Mouse (Mus musculus): ENCODE results near the gene 4930595D18Rik. TPM values are rescaled to one million over a fixed set of nuclear protein-coding genes. Genes with fewer than 3 reads are reported as not detected.

4930595D18Rik gene
- polyA plus RNA-seq, 1 experiment from 2014 or later: not detected

GRCm38 (mm10) chr12:111165146-111165812, 19.0 kb downstream of the 4930595D18Rik start:
- no peak overlapping the region for H3K9ac ChIP-seq
- ATAC-seq (ENCODE audit: borderline replicate concordance, extremely low read depth, low FRiP score, low TSS enrichment): 0 out of 2 replicates have a peak, but pooled peaks have one; percentile 10
- H3K4me1 ChIP-seq: peaks cover 41% of the 10 kb centered on the region

GRCm38 (mm10) chr12:111164310-111164751, 20.0 kb downstream of the 4930595D18Rik start:
- Histone ChIP-seq H3K4me2 (peak overlapping the region; percentile 64), H3K36me3 (no peaks in the 10 kb centered on the region), H3K4me3 (peak overlapping the region; percentile 34), H3K9me3 (no peaks in the 10 kb centered on the region), H3K27ac (no peak overlapping the region), H3K27me3 (no peaks in the 10 kb centered on the region), H3K9ac (peak overlapping the region; percentile 20; the same call in 1 of the 2 replicates), H3K4me1 (peaks cover 49% of the 10 kb centered on the region)
- WGBS: 3% methylated on average over 13 of the region's 13 CpGs
- peak; percentile 83 for ATAC-seq (ENCODE audit: borderline replicate concordance, extremely low read depth, low FRiP score, low TSS enrichment)

More at GRCm38 (mm10) chr12:111165146-111165812, 19.0 kb downstream of the 4930595D18Rik start:
- Histone ChIP-seq H3K27me3 (no peaks in the 10 kb centered on the region), H3K36me3 (no peaks in the 10 kb centered on the region), H3K9me3 (no peaks in the 10 kb centered on the region), H3K27ac (peak overlapping the region; percentile 90), H3K4me3 (peak overlapping the region; percentile 75), H3K4me2 (peak overlapping the region; percentile 89)
- whole genome bisulfite sequencing: 61% methylated on average over 10 of the region's 10 CpGs

GRCm38 (mm10) chr12:111162312-111163061, 21.8 kb downstream of the 4930595D18Rik start:
- Histone ChIP-seq H3K4me2 (peak overlapping the region; percentile 51), H3K4me1 (peaks cover 39% of the 10 kb centered on the region), H3K9me3 (no peaks in the 10 kb centered on the region), H3K27me3 (no peaks in the 10 kb centered on the region), H3K27ac (0 out of 2 replicates have a peak overlapping the region, but pooled peaks have one; percentile 4), H3K36me3 (no peaks in the 10 kb centered on the region), H3K9ac (0 out of 2 replicates have a peak overlapping the region, but pooled peaks have one; percentile 25), H3K4me3 (peak overlapping the region; percentile 28; the same call in 1 of the 2 replicates)
- ATAC-seq (ENCODE audit: borderline replicate concordance, extremely low read depth, low FRiP score, low TSS enrichment): peak; percentile 19; the same call in 1 of the 2 replicates
- WGBS: 10% methylated on average over 16 of the region's 16 CpGs

- H3K4me1 ChIP-seq: peaks cover 33% of the 10 kb centered on the region
- H3K9me3 ChIP-seq: no peaks in the 10 kb centered on the region
- H3K4me2 ChIP-seq: peak overlapping the region; percentile 51
- no peak overlapping the region for H3K27ac ChIP-seq
- 0 out of 2 replicates have a peak overlapping the region, but pooled peaks have one; percentile 28 for H3K4me3 ChIP-seq
- WGBS: 37% methylated on average over 7 of the region's 7 CpGs
- H3K9ac ChIP-seq: 0 out of 2 replicates have a peak overlapping the region, but pooled peaks have one; percentile 25
- no peak for ATAC-seq (ENCODE audit: borderline replicate concordance, extremely low read depth, low FRiP score, low TSS enrichment)
- no peaks in the 10 kb centered on the region for H3K36me3 ChIP-seq
- H3K27me3 ChIP-seq: no peaks in the 10 kb centered on the region
Measured at GRCm38 (mm10) chr12:111161943-111162311, 22.4 kb downstream of the 4930595D18Rik start.

GRCm38 (mm10) chr12:111160871-111161270, 23.4 kb downstream of the 4930595D18Rik start:
- Histone ChIP-seq H3K36me3 (no peaks in the 10 kb centered on the region), H3K27ac (no peak overlapping the region), H3K27me3 (no peaks in the 10 kb centered on the region), H3K4me1 (peaks cover 33% of the 10 kb centered on the region), H3K4me2 (no peak overlapping the region), H3K4me3 (no peak overlapping the region), H3K9ac (no peak overlapping the region), H3K9me3 (no peaks in the 10 kb centered on the region)
- 87% methylated on average over 10 of the region's 10 CpGs for WGBS
- ATAC-seq (ENCODE audit: borderline replicate concordance, extremely low read depth, low FRiP score, low TSS enrichment): no peak

GRCm38 (mm10) chr12:111159659-111160428, 24.4 kb downstream of the 4930595D18Rik start:
- Histone ChIP-seq H3K9ac (no peak overlapping the region), H3K4me2 (no peak overlapping the region), H3K9me3 (no peaks in the 10 kb centered on the region), H3K27ac (no peak overlapping the region), H3K4me1 (peaks cover 29% of the 10 kb centered on the region), H3K36me3 (no peaks in the 10 kb centered on the region), H3K4me3 (no peak overlapping the region), H3K27me3 (no peaks in the 10 kb centered on the region)
- ATAC-seq (ENCODE audit: borderline replicate concordance, extremely low read depth, low FRiP score, low TSS enrichment): no peak
- WGBS: 30% methylated on average over 12 of the region's 12 CpGs

GRCm38 (mm10) chr12:111155756-111156155, 28.5 kb downstream of the 4930595D18Rik start:
- no peak overlapping the region for H3K9ac ChIP-seq
- no peak for ATAC-seq (ENCODE audit: borderline replicate concordance, extremely low read depth, low FRiP score, low TSS enrichment)
- no peaks in the 10 kb centered on the region for H3K27me3 ChIP-seq
- H3K4me2 ChIP-seq: no peak overlapping the region
- no peaks in the 10 kb centered on the region for H3K9me3 ChIP-seq
- H3K27ac ChIP-seq: no peak overlapping the region
- H3K4me3 ChIP-seq: no peak overlapping the region
- H3K4me1 ChIP-seq: peaks cover 15% of the 10 kb centered on the region
- WGBS: 90% methylated on average over 1 of the region's 1 CpGs
- H3K36me3 ChIP-seq: no peaks in the 10 kb centered on the region

GRCm38 (mm10) chr12:111154641-111155040, 29.6 kb downstream of the 4930595D18Rik start:
- H3K4me1 ChIP-seq: peaks cover 13% of the 10 kb centered on the region
- H3K27me3 ChIP-seq: no peaks in the 10 kb centered on the region
- no peak overlapping the region for H3K4me3 ChIP-seq
- 78% methylated on average over 6 of the region's 6 CpGs for WGBS
- H3K4me2 ChIP-seq: no peak overlapping the region
- H3K27ac ChIP-seq: no peak overlapping the region
- no peaks in the 10 kb centered on the region for H3K36me3 ChIP-seq
- no peak for ATAC-seq (ENCODE audit: borderline replicate concordance, extremely low read depth, low FRiP score, low TSS enrichment)
- H3K9me3 ChIP-seq: no peaks in the 10 kb centered on the region
- no peak overlapping the region for H3K9ac ChIP-seq

- H3K36me3 ChIP-seq: no peaks in the 10 kb centered on the region
- H3K4me2 ChIP-seq: no peak overlapping the region
- no peak overlapping the region for H3K9ac ChIP-seq
- peaks cover 12% of the 10 kb centered on the region for H3K4me1 ChIP-seq
- no peak for ATAC-seq (ENCODE audit: borderline replicate concordance, extremely low read depth, low FRiP score, low TSS enrichment)
- 55% methylated on average over 5 of the region's 5 CpGs for WGBS
- H3K9me3 ChIP-seq: no peaks in the 10 kb centered on the region
- H3K27me3 ChIP-seq: no peaks in the 10 kb centered on the region
- no peak overlapping the region for H3K4me3 ChIP-seq
- no peak overlapping the region for H3K27ac ChIP-seq
Measured at GRCm38 (mm10) chr12:111153946-111154345, 30.3 kb downstream of the 4930595D18Rik start.

- no peak overlapping the region for H3K4me3 ChIP-seq
- H3K4me2 ChIP-seq: no peak overlapping the region
- 61% methylated on average over 7 of the region's 7 CpGs for WGBS
- H3K27ac ChIP-seq: no peak overlapping the region
- ATAC-seq (ENCODE audit: borderline replicate concordance, extremely low read depth, low FRiP score, low TSS enrichment): no peak
- H3K27me3 ChIP-seq: no peaks in the 10 kb centered on the region
- H3K9me3 ChIP-seq: no peaks in the 10 kb centered on the region
- H3K36me3 ChIP-seq: no peaks in the 10 kb centered on the region
- peaks cover 12% of the 10 kb centered on the region for H3K4me1 ChIP-seq
- H3K9ac ChIP-seq: no peak overlapping the region
Measured at GRCm38 (mm10) chr12:111152981-111153710, 31.1 kb downstream of the 4930595D18Rik start.

GRCm38 (mm10) chr12:111152579-111152978, 31.7 kb downstream of the 4930595D18Rik start:
- Histone ChIP-seq H3K36me3 (no peaks in the 10 kb centered on the region), H3K9me3 (no peaks in the 10 kb centered on the region), H3K27me3 (no peaks in the 10 kb centered on the region), H3K4me2 (no peak overlapping the region), H3K9ac (no peak overlapping the region), H3K27ac (no peak overlapping the region), H3K4me3 (no peak overlapping the region), H3K4me1 (peaks cover 12% of the 10 kb centered on the region)
- WGBS: 84% methylated on average over 6 of the region's 6 CpGs
- ATAC-seq (ENCODE audit: borderline replicate concordance, extremely low read depth, low FRiP score, low TSS enrichment): no peak

Data from lung, embryonic 15.5 days (tissue).